Mouse (Mus musculus): ENCODE results near the gene Gm17949. TPM values are rescaled to one million over a fixed set of nuclear protein-coding genes. Genes with fewer than 3 reads are reported as not detected.
"Not testable (repeated sequence)": the region's sequence is repeated elsewhere in the genome, so short reads cannot be mapped to it uniquely, and the experiment has no call there.

Gene Gm17949
- polyA plus RNA-seq, 1 experiment from 2014 or later, result not detected

DNA sequence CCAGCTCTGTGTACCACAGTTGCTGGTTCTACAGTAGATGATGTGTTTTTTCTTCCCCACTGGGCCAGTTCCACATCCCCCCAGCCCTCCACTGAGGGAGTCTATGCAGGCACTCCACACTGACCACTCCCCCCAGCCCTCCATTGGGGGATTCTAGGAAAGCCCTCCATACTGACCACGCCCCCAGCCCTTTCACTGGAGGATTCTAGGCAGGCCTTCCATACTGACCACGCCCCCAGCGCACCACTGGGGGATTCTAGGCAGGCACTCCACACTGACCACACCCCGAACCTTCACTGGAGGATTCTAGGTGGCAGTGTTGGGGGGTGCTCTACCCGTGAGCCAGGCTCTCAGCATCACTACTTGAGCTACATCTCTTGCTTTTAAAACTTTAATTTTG, 36.1 kb downstream of the Gm17949 start:
- Histone ChIP-seq H3K36me3 (ENCODE audit: inconsistent target) (no peaks in the 10 kb centered on the region), H3K4me3 (ENCODE audit: inconsistent target) (no peak overlapping the region), H3K79me2 (ENCODE audit: inconsistent target) (no peaks in the 10 kb centered on the region), H3K27ac (no peak overlapping the region)
- 88% methylated on average over 5 of the region's 5 CpGs for WGBS (ENCODE audit: missing documents)

DNA sequence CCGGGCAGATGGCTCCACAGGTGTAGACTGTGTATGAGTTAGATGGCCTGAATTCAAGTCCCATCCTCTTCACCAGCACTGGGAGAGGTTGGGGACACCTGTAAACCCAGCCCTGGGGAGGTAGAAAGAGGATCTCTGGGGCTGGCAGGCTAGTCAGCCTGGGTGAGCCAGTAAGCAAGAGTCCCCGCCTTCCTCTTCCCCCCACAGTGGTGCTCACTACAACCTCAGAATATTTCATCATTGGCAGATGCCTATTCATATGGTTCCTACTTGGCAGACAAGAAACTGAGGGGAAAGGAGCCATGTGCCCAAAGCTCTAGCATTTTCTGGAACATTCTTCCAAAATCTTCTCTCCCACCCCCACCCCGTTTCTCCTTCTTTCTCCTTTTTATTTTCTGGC, 37.5 kb downstream of the Gm17949 start:
- H3K4me3 ChIP-seq (ENCODE audit: inconsistent target), result no peak overlapping the region
- WGBS (ENCODE audit: missing documents), result 58% methylated on average over 3 of the region's 3 CpGs
- no peaks in the 10 kb centered on the region for H3K36me3 ChIP-seq (ENCODE audit: inconsistent target)
- no peaks in the 10 kb centered on the region for H3K79me2 ChIP-seq (ENCODE audit: inconsistent target)
- no peak overlapping the region for H3K27ac ChIP-seq

DNA sequence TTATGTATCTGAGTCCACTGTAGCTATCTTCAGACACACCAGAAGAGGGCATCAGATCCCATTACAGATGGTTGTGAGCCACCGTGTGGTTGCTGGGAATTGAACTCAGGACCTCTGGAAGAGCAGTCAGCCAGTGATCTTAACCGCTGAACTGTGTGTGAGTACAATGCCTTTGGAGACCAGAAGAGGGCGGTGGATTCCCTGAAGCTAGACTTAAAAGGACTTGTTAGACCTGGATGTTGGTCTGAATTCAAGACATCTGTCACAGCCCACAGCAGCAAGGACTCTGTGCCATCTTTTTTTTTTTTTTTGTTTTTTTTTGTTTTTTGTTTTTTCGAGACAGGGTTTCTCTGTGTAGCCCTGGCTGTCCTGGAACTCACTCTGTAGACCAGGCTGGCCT, 40.4 kb downstream of the Gm17949 start:
- not testable (repeated sequence) for H3K27ac ChIP-seq; H3K36me3 ChIP-seq (ENCODE audit: inconsistent target); H3K4me3 ChIP-seq (ENCODE audit: inconsistent target); H3K79me2 ChIP-seq (ENCODE audit: inconsistent target)
- 95% methylated on average over 3 of the region's 4 CpGs for WGBS (ENCODE audit: missing documents)

DNA sequence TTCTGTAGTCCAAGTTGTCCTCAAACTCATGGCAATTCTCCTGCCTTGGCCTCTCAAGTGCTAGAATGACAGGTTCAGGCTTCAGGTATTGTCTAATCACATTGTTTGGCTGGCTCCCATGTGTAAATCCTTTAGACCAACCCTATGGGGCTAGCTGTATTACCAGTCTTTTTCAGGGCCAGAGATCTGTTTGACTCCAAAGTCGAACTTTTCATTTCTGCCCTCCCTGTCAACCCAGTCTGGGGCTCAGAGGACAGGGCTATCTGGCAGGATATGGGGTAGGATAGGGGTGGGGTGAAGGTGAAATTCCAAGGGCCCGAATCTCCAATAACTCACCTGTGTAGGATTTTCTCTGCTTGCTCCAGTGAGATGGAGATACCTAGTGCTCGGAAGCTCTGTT, 45.0 kb downstream of the Gm17949 start:
- Histone ChIP-seq H3K27ac (no peak overlapping the region), H3K79me2 (ENCODE audit: inconsistent target) (no peaks in the 10 kb centered on the region), H3K4me3 (ENCODE audit: inconsistent target) (no peak overlapping the region), H3K36me3 (ENCODE audit: inconsistent target) (no peaks in the 10 kb centered on the region)
- 98% methylated on average over 3 of the region's 3 CpGs for WGBS (ENCODE audit: missing documents)

DNA sequence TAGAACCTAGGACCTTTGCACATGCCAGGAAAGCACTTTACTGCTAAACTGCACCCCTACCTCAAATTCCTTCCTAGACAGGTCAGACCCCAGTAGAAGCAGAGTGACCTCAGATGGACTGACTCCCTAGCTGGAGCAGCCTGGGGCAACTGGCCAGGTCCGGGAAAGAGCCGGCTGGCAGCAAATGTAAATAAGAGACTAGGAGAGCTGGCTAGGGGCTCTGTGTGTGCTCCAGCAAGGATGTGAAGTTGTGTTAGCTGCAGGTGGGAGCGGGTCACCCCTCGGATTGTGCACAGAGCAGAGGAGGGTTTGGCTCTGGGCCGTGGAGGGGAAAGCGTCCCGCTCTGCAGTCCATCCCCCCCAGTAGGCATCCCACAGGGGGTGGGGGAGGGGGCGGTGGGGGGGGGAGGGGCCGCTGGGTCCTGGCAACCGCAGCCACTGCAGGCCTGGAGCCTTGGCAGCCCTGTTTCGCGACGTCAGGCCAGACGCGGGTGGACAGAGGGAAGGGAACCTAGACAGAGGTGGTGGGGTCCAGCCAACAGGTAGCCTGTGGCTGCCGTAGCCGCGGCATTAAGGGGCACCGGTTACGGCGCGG, 47.7 kb downstream of the Gm17949 start, which contains the start of gene Crb3:
Crb3 (plus strand) TSS at position 215 of the 595 bp plus-strand sequence.
- WGBS (ENCODE audit: missing documents), result 17% methylated on average over 18 of the region's 22 CpGs
- Histone ChIP-seq H3K36me3 (ENCODE audit: inconsistent target) (no peaks in the 10 kb centered on the region), H3K27ac (no peak within 1 kb of the TSS), H3K4me3 (ENCODE audit: inconsistent target) (peak within 1 kb of the TSS; percentile 38), H3K79me2 (ENCODE audit: inconsistent target) (no peaks in the 10 kb centered on the region)

DNA sequence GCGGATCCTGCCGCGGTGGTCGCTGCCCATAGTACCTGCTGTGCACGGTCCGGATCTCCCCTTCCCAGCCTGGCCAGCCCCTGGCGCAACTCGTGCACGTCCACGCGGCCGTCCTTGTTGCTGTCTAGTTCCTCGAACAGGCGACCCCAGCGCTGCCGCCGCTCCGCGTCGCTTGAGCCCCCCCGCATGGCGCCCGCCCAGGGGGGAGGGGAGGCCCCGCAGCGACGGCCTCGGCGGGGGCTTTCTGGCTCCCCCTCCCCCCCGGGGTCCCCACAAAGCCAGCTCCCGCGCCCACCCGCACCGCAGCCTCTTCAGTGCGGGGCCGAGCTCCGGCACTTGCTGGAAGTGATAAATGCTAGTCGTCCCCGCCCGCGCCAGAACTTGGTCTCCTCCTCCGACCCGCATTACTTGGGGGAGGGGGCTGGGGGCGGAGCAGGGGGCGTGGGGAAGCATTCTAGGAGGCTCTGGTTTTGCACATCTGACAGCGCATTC, 48.3 kb downstream of the Gm17949 start, which contains the start of gene Slc25a23:
Slc25a23 (minus strand) TSS at position 378 of the 492 bp plus-strand sequence.
- H3K27ac ChIP-seq, result no peak within 1 kb of the TSS
- no peaks in the 10 kb centered on the region for H3K79me2 ChIP-seq (ENCODE audit: inconsistent target)
- no peaks in the 10 kb centered on the region for H3K36me3 ChIP-seq (ENCODE audit: inconsistent target)
- 4% methylated on average over 42 of the region's 45 CpGs for WGBS (ENCODE audit: missing documents)
- peak within 1 kb of the TSS; percentile 38 for H3K4me3 ChIP-seq (ENCODE audit: inconsistent target)

DNA sequence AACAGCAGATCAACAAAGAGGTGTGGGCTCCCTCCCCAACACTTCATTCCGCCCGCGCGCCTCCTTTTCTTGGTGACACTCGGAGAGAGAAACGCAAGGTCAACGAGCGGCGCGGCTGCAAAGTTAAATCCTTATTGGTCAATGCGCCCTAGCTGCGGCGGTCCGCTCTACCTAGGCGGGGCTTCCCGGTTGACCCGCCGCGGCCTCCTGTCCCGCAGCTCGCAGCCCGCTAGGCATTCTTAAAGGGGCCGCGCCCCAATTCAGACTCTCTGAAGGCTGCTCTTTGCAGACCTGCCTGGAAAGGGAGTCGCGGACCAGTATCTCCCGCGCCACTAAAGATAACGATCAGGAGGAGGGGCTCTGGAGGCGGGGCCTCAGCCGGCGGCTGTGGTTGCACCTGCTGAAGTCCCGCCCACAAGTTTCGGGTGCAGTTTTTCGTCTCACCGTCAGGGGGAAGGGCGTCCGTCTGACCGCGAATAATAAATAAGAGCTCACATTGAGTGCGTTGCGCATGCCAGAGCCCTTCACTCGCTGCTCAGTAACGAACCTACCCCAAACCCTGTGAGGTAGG, 49.0 kb downstream of the Gm17949 start:
- 2% methylated on average over 44 of the region's 44 CpGs for WGBS (ENCODE audit: missing documents)
- no peaks in the 10 kb centered on the region for H3K36me3 ChIP-seq (ENCODE audit: inconsistent target)
- H3K27ac ChIP-seq, result no peak overlapping the region
- H3K4me3 ChIP-seq (ENCODE audit: inconsistent target), result peak overlapping the region; percentile 38
- H3K79me2 ChIP-seq (ENCODE audit: inconsistent target), result no peaks in the 10 kb centered on the region

DNA sequence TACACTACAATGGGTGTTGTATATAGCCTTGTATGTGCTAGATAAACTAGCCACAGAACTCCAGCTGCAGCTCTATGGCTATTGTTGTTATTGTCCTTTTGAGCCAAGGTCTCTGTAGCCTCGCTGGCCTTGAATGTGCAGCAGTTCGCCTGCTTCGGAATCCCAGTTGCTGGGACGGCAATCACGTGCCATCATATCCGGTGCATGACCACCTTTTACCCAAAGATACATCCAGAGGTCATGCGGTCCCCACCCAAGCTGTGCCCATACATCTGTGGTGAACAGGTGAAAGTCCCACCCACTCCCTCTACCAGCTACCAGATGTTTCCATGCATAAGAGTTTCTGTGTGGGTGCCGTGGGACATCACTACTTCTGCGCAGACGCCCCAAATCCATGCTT, 49.8 kb downstream of the Gm17949 start:
- peaks cover 2% of the 10 kb centered on the region; the same call in 1 of the 2 replicates for H3K36me3 ChIP-seq (ENCODE audit: inconsistent target)
- 49% methylated on average over 10 of the region's 10 CpGs for WGBS (ENCODE audit: missing documents)
- no peaks in the 10 kb centered on the region for H3K79me2 ChIP-seq (ENCODE audit: inconsistent target)
- no peak overlapping the region for H3K27ac ChIP-seq
- H3K4me3 ChIP-seq (ENCODE audit: inconsistent target), result peak overlapping the region; percentile 38; the same call in 1 of the 2 replicates

DNA sequence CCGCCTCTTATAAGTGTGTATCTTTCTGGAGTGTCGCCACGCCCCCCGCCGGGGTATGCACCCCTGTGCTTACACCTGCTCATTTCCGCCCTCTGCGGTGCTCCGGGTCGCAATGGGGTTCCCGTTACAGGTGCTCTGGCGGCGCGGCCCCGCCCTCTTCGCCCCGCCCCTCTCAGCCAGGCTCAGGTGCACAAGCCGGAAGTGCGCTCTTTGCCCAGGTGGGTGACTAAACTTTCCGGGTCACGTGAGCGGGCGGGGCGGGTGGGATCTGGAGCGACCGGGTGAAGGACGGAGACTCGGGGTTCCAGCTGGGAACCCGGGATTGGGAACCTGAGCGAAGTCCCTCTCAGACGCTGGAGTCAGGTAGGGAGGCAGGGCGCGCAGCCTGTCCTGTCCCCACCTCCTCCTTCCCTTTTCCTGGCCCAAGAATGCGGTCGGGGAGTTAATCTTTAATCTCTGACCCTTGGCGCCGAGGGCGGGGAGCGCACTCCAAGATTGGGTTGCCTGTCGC, 50.8 kb downstream of the Gm17949 start:
- H3K4me3 ChIP-seq (ENCODE audit: inconsistent target), result no peak overlapping the region
- H3K36me3 ChIP-seq (ENCODE audit: inconsistent target), result peaks cover 11% of the 10 kb centered on the region
- no peak overlapping the region for H3K27ac ChIP-seq
- no peaks in the 10 kb centered on the region for H3K79me2 ChIP-seq (ENCODE audit: inconsistent target)
- 3% methylated on average over 27 of the region's 39 CpGs for WGBS (ENCODE audit: missing documents)

DNA sequence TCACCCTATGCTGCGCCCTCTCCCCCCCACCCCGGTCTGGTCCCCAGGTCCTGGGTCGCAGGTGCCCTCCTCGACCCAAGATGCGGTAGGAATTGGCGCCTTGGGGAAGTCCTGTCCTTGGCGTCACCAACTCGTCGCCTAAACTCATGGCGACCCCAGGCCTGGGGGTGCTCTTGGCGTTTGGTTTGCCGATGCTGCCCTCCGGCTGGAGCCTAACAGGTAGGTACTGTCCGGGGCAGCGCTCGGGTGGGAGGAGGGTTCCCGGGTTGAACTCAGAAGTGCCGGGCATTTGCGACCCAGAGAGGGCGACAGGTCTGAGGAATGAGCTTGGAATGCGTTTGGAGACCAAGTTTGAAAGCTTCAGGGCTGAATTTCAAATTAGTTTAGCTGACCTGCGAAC, 51.3 kb downstream of the Gm17949 start:
- Histone ChIP-seq H3K36me3 (ENCODE audit: inconsistent target) (peaks cover 16% of the 10 kb centered on the region), H3K27ac (no peak overlapping the region), H3K4me3 (ENCODE audit: inconsistent target) (no peak overlapping the region), H3K79me2 (ENCODE audit: inconsistent target) (no peaks in the 10 kb centered on the region)
- WGBS (ENCODE audit: missing documents), result 28% methylated on average over 15 of the region's 22 CpGs

DNA sequence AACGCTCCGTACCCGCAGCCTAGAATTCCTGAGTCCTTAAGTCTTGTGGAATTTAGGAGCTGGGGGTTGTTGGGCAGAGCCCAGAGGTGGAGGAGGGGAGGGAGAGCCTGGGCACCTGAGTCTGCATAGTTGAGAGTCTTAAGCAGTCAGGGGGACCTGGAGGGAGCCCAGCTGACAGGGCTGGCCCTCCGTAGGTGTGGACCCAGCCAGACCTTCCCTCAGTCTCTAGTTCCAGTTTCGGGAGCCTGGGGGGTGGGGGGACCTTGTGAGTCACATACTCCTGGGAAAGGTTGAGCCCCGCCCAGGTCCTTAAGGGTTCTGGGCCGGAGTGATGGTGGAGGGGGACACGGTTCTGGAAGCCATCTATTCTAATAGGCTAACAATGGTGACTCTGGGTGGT, 51.8 kb downstream of the Gm17949 start:
- WGBS (ENCODE audit: missing documents), result 88% methylated on average over 8 of the region's 8 CpGs

DNA sequence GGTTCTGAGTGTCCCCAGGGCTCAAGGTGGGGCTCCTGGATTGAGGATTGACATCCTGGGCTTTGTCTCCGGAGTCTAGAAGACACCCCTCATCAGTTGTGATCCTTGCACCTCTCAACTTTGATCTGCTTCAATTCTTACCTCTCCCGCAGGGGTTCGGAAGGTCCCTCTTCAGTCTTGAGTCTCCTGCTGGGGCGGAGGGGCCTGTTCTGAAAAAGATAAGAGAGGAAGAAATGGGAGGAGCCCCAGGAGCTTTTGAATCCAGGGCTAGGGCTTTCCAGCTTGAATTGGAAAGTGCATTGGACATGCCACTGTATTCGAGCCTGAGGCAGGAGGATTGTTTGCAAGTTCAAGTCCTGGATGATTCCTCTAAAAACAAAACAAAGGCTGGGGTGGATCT, 55.6 kb downstream of the Gm17949 start:
- 91% methylated on average over 5 of the region's 5 CpGs for WGBS (ENCODE audit: missing documents)
- Histone ChIP-seq H3K4me3 (ENCODE audit: inconsistent target) (no peak overlapping the region), H3K27ac (no peak overlapping the region), H3K36me3 (ENCODE audit: inconsistent target) (peaks cover 44% of the 10 kb centered on the region), H3K79me2 (ENCODE audit: inconsistent target) (no peaks in the 10 kb centered on the region)

More for the DNA sequence above, 51.8 kb downstream of the Gm17949 start:
- H3K4me3 ChIP-seq (ENCODE audit: inconsistent target), result no peak overlapping the region
- H3K27ac ChIP-seq, result no peak overlapping the region
- H3K36me3 ChIP-seq (ENCODE audit: inconsistent target), result peaks cover 19% of the 10 kb centered on the region
- H3K79me2 ChIP-seq (ENCODE audit: inconsistent target), result no peaks in the 10 kb centered on the region

DNA sequence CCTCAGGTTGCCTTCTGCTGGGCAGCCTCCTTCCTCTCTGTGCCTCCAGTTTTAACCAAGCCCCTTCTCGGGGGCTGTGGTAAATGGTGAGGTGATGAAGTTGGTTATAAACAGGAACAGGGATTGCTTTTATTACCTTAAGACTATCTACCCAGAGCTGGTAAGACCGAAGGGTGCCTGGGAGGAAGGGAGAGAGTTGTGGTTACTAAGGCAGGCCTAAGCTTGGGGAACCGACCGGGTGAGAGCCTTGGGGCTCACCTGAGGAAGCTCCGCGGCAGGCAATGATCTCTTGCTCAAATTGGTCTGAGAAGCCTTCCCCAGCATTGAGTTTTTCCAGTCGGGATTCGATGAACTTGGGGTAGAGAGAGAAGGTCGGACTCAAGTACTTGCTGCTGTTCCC, 59.0 kb downstream of the Gm17949 start:
- H3K36me3 ChIP-seq (ENCODE audit: inconsistent target), result peaks cover 59% of the 10 kb centered on the region
- H3K27ac ChIP-seq, result no peak overlapping the region
- no peak overlapping the region for H3K4me3 ChIP-seq (ENCODE audit: inconsistent target)
- H3K79me2 ChIP-seq (ENCODE audit: inconsistent target), result no peaks in the 10 kb centered on the region
- 79% methylated on average over 9 of the region's 9 CpGs for WGBS (ENCODE audit: missing documents)

DNA sequence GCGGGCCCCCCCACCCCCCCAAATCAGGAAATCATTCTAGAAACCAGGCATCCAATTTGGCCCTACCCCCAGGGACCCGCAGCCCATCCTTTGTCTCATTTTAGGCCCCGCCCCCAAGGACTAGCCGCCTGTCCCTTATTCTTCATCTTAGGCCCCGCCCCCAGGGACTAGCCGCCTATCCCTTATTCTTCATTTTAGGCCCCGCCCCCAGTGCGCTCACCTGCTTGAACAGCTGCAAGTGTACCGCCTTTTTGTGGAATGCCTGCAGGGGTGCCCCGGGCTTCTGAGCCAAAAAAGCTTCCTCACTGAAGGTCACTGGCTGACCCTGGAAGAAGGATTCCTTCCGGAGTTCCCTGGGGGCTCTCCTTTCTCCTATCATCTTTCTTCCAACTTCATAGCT, 59.4 kb downstream of the Gm17949 start:
- Histone ChIP-seq H3K36me3 (ENCODE audit: inconsistent target) (peaks cover 59% of the 10 kb centered on the region), H3K27ac (no peak overlapping the region), H3K4me3 (ENCODE audit: inconsistent target) (no peak overlapping the region), H3K79me2 (ENCODE audit: inconsistent target) (no peaks in the 10 kb centered on the region)
- 84% methylated on average over 10 of the region's 11 CpGs for WGBS (ENCODE audit: missing documents)

Data from macrophage (primary cell).